Mouse (Mus musculus) cerebellum, postnatal 36 days (tissue): ENCODE measurements at regions not wholly inside any gene's neighbourhood (a gene's known extent, or its start where the extent isn't known, plus 50 kb on each side); places are given as distances from the start of the nearest gene placed in this dataset.

Source experiments
- DNase-seq, 2 experiments: peaks; one replicate each; pipeline ENCODE4 v3.0.0; 2021 to 2022; ENCODE audit warnings: mixed read lengths in 2 of 2

DNA sequence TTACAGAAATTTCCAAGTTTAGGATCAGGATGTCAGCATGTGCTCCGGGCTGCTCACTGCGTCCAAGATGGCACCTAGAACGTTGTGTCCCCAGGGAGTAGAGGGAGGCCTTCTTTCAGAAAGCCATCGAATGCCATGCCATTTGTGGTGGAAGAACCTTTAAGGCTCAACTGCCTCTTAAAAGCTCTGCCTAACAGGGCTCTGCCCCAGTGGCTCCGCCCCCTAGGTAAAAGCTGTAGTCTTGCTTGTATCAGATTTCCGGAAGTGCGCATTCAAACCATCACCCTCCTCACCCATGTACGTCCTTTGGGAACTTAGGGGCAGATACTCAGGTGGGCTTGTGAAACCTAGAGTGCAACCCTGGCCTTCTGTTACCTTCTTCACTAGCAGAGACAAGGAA, 54.0 kb upstream of the Psmd7 start:
- DNase-seq = no peak

GRCm38 (mm10) chr8:107647936-107648335, 59.7 kb upstream of the Psmd7 start:
- DNase-seq = no peak

GRCm38 (mm10) chr8:107650306-107650705, 62.0 kb upstream of the Psmd7 start:
- DNase-seq = no peak

GRCm38 (mm10) chr8:107651424-107651823, 63.2 kb upstream of the Psmd7 start:
- DNase-seq = no peak

DNA sequence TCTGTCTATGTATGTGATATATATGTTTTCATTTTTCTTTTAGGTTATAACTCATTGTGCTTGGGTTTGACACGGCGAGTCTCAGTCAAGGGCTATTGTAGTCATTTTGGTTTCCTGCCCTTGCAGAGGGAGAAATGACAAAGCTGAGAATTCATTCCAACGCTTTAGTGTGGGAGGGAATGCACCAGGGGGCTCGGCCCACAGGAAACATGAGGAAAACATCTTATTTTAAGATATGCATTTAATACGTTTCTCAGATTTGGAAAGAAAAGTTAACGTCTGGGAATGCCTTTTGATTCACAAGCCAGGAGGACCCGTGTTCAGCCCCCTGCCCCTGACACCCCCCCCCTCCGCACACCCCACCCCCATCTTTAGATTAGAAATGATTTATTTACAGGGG, 64.0 kb upstream of the Psmd7 start:
- no peak for DNase-seq

GRCm38 (mm10) chr8:107653711-107654110, 65.4 kb upstream of the Psmd7 start:
- no peak for DNase-seq

DNA sequence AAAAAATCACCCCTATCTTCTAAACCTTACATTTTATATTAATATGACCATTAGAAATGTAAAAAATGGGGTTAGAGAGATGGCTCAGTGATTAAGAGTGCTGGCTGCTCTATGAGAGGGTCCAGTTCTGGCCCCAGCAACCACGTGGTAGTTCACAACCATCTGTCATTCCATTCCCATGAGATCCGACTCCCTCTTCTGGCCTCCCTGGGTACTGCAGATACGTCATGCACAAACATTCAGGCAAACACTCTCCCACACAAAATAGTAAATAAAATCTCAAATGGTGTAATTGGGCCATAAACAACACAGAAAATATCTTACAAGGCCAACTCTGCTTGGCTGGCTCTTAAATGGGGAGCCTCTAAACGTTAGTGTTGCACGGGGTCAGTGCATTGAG, 68.4 kb upstream of the Psmd7 start:
- no peak for DNase-seq

GRCm38 (mm10) chr8:107657741-107658140, 69.5 kb upstream of the Psmd7 start:
- DNase-seq = no peak

- DNase-seq = no peak
These were observed 70.1 kb upstream of the Psmd7 start for GRCm38 (mm10) chr8:107658386-107658785.

- no peak for DNase-seq
These were observed 72.4 kb upstream of the Psmd7 start for GRCm38 (mm10) chr8:107660624-107661023.

DNA sequence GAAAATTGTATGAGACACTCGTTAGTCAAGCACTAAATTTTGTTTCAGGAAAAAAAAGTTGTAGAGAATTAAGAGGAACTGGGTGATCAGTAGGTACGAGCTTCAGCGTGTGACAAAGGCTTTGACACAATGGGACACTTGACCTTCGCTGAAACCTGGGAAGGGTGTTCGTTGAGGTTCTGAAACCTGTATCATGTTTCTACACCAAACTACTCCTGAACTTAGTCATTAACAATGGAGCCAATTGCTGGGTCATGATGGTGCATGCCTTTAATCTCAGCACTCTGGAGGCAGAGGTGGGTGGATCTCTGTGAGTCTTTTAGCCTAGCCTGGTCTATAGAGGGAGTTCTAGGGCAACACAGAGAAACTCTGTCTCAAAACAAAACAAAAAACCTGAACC, 81.3 kb upstream of the Psmd7 start:
- no peak for DNase-seq

GRCm38 (mm10) chr8:107671471-107671870, 83.2 kb upstream of the Psmd7 start:
- DNase-seq = no peak

DNA sequence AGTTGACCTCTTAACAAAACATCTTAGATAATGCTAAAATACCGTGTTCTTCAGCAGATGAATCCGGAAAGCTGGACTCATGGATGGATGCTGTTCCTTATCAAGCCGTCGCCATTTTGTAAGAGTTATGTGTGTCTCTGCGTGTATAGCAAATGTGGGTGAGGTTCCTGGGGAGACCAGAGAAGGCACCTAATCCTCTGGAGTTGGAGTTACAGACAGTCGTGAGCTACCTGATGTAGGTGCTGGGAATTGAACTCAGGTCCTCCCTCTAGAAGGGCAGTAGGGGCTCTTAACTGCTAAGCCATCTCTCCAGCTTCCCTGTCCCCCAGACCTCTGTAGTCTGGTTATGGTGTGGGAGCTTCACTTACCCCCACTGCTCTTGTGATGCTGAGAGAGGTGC, 84.4 kb upstream of the Psmd7 start:
- no peak for DNase-seq

DNA sequence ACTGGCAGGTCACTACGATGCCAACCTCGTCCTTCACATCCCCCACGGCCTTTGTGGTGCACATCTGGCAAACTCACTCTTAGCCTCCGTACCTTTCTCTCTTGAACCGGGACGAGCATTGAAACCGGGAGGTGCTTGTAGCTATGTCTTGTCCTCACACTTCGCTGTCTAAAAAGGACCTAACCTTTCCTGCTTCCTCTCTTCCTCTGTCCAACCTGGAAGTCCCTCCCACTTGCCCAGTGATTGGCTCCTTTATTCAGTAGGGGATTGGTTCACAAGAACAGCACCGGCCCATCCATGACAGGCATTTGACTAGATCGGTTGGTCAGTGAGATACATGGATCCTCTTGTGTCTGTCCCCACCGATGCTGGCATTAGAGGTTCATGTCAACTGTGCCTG, 93.8 kb upstream of the Psmd7 start:
- DNase-seq = no peak

DNA sequence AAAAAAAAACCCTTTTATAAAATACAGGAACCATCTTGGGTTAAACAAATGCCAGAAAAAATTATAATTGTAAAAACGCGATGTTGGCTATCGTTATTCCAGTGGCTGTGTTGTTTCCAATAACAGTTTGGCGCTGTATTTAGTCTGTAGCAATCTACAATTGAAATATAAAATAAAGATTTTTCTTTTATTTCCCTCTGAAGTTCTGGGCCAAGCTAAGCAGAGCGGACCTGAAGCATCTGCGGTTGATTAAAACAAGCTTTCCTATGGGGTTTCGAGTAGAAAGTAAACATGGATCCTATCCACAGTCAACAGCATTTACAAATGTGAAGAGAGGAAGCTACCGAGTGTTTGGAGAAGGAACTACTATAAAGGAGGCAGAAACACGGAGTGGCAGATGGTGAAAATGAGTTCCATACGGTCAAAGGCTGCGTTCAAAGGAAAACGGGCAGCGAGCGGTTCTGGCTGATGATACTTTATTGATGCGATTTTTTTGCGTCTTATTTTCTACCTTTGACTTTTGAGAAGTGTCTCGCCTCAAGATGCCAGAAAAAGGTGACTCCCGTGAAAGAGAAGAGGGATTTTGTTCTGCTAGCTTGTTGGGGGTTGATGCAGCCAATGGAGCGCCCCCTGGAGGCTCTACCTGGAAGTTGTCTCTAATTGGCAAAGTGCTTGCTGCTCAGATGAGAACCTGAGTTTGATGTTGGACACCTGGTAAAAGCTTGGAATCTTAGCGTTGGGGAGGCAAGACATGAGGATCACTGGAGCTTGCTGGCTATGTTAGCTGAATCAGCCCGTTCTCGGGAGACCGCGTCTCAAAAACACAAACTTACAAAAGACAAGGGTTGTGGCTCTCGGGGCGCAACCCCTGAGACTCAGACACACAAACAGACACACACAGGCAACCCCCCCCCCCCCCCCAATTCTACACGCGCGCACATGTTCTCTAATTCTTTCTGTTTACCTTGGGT, 96.7 kb upstream of the Psmd7 start:
- peak; percentile 40 to 43 for DNase-seq

DNA sequence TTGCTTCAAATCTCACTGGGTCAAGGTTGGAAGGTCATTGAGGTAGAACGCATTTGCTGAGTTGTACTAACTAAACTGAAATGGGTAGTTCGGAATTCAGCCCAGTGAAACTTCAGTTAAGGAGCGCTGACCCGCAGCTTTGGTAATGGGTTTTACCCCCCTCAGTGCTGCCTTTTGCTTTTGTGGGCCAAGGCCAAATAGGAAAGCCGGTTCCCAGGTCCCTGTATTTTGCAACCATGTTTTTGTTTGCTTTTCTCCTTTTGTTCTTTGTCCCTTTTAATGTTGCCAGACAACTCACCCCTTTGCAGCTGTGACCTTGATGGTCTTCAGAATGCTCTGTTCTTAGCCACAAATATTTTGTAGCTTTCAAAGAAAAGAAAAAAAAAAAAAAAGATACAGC, 98.7 kb upstream of the Psmd7 start:
- DNase-seq = no peak

DNA sequence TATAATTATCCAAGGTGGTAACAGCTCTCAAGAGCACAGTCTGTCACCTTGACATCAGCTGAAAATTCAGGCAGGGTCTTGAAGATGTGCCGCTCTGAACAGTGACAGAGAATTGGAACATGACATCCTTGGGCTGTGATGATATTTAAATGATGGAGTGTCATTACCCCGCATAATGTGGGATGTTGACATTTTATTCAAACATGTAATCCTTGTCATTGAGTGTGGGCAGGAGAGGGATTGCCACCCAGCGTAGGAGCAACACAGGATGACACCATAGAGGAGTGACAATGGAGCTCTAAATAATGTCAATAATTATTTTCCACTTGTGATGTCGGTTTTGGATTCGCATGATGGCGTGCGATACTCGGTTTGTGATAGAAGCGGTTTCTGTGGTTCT, 99.3 kb upstream of the Psmd7 start:
- DNase-seq = no peak

DNA sequence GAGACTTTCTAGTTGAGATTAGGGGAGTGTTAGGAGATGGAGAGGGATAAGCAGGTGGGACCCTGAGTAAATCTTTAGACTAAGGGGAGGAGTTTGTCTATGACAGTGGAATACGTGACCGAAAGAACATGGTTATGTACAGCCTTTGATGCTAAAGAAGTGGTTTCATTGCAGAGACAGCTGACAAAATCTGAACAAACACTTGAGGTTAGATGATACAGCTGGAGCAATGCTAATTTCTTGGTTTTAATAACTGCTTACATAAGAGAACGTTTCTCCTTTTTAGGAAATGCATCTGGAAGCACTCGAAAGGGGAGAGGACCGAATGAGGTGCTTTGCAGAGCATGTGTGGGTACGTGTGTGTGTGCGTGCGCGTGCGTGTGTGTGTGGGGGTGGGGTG, 100.8 kb upstream of the Psmd7 start:
- DNase-seq = no peak

DNA sequence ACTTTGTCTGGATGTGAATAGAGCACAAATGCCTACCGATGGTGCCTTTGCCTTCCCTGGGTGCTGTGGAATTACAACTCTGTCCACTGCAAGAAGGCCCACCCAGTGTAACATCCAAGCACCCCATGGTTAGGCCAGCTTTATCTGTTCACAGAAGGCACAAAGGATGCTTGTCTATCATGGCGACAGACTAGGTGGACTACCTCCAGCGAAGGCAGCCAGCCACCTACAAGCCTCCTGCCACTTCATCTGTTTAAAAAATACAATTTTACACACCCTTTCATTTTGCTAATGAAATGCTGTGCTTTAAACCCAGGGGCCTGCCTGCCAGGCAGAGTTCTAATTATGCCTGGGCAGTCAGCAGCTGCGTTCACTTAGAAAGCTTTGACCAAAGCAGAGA, 103.0 kb upstream of the Psmd7 start:
- no peak for DNase-seq

GRCm38 (mm10) chr8:107696384-107697346, 108.4 kb upstream of the Psmd7 start:
- DNase-seq = no peak

DNA sequence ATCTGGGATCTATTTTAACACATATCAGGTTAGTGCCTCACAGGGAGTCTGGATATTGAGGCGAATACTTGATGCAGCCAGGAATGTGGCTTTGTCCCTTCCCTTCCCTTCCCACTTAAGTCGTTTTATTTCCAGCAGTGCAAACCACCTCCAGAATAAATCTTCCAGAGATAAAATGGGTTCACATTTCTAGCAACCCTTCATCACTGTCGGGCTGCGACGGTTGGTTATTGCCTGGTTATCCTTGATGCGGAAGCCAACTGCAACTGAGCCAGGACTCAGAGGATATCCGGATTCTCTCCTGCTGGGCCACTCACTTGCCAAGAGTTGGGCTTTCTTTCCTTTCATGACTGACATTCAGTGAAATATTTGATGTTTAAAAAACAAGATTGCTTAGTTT, 111.0 kb upstream of the Psmd7 start:
- DNase-seq = peak; percentile 13 to 40

GRCm38 (mm10) chr8:107699759-107700158, 111.5 kb upstream of the Psmd7 start:
- no peak for DNase-seq

GRCm38 (mm10) chr8:107715901-107716300, 127.6 kb upstream of the Psmd7 start:
- no peak for DNase-seq

DNA sequence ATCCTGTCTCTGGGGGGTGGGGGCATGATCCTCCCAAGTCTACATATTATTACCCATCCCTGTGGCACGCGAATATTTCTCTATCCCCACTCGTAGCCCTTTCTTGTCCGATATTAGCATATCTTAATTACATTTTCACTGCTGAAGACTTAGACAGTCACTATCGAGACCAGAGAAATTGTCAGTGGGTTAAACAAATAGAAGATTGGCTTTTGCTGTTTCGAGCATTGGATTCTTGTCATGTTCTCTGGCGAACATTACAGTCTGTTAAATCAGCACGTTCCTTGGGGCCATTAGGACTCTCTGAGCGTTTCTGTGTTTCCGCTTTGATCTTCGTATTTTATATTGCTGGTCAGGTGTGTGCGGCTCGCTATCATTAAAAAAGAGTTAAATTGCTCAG, 129.6 kb upstream of the Psmd7 start:
- DNase-seq = no peak
